Mouse (Mus musculus) thymus, postnatal 25 days (tissue): ENCODE measurements around the gene 4930583I09Rik.

ENCODE experiments used
- DNase-seq: peaks from one replicate; pipeline ENCODE4 v3.0.0; 2022

4930583I09Rik gene

GRCm38 (mm10) chr17:64835928-64836327 is at the start of gene 4930583I09Rik:
Gene 4930583I09Rik (minus strand): TSS chr17:64836071.
- DNase-seq, result no peak

DNA sequence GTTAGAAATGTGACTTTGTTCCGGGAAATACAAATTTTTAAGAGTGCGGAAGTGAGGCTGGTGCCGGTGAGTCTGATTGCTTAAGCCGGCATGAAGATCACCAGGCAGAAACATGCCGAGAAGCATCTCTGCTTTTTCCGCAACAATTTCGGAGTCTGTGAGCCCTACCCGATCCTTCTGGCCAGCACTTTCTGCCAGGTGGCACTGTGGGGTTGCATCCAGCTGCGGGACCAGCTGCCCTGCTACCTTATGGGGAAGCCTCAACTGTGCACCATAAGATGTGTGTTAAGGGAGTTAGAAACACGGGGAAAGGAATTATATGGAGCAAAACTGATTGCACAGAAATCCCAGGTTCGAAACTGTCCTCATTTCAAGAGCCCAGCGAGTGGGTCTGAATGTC is 40.2 kb upstream of the 4930583I09Rik start:
- DNase-seq, result no peak

DNA sequence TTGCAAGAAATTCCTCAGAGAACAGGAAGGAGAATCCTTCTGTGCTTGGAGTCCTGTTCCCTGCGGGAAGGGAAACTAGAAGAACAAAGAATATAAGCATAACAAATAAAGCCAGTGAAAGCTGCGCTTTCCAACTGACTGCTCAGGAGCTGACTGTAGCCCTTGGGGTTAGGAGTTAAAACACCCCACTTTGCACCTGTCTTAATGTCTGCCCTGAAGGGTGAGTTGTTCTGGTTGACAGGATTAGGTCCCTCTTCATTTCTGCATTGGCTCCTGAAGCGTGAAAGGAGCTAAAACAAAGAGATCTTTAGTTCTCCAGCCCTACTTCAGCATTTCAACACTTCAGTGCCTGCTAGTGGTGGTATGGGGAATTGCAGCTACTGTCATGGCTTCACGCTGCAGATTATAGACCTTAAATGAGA is 37.8 kb upstream of the 4930583I09Rik start:
- peak; percentile 38 for DNase-seq

- DNase-seq, result no peak
Measured at GRCm38 (mm10) chr17:64863817-64864216, 27.9 kb upstream of the 4930583I09Rik start.

GRCm38 (mm10) chr17:64860963-64861362 is 25.1 kb upstream of the 4930583I09Rik start:
- DNase-seq, result no peak

- DNase-seq, result no peak
Measured at GRCm38 (mm10) chr17:64858848-64859247, 23.0 kb upstream of the 4930583I09Rik start.

DNA sequence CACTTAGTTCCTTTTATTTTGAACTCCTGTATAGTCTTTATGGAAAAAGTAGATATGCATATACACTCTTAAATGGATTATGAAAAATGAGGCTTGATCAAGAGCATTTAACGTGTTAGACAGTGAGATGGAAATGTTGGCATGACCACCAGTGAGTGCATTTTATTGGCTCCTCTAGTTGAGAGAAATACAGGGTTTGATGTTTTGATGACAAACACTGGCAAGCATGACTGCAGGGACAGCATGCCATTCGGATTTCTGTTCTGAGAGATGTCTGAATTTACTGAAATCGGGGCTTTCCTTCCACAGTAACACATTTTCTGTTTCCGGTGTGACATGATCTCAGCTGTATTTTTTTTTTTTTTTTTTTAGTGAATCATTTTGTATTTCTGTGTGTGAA is 12.2 kb upstream of the 4930583I09Rik start:
- no peak for DNase-seq

DNA sequence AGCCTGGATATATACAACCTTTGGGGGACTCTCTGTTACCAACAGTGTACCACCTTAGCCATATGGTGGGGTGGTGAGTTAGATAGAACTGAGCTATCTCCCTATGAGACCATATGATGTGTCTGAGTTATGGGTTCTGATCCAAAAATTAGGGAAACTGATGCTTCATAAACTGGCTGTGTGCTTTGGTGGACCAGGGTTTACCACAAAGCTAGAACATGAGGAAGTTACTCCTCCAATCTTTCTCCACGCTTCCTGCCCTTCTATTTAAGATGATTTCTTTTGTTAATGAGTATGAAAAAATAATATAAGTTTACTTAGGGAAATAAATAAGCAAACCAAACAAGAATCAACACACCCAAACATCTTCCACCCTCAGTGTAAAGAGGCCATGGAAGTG is 10.8 kb upstream of the 4930583I09Rik start:
- DNase-seq, result no peak

DNA sequence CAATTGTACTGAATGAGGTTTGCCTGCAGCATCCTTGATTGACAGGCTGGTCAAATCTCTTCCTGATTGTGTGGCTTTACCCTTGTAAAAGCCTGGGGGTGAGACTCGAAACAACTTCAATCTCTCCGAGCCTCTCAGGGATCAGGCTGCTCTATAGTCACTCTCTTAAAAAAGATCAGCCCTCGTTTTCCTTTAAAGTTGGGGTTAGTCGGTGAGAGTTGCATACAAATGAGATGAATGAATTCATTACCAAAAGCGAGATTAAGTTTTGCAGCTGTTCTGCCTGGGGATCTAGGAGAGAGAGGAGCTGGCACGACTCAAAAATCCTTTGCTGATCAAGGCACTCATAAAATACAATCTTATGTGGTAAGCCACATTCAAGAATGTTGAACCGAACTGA is 1.0 kb upstream of the 4930583I09Rik start:
- DNase-seq, result no peak

GRCm38 (mm10) chr17:64836352-64836751 is 481 bp upstream of the 4930583I09Rik start:
- DNase-seq, result no peak

- no peak for DNase-seq
Measured at GRCm38 (mm10) chr17:64833906-64834490, 1.9 kb downstream of the 4930583I09Rik start.

GRCm38 (mm10) chr17:64833071-64833470 is 2.8 kb downstream of the 4930583I09Rik start:
- no peak for DNase-seq

- no peak for DNase-seq
Measured at GRCm38 (mm10) chr17:64827482-64827881, 8.4 kb downstream of the 4930583I09Rik start.

DNA sequence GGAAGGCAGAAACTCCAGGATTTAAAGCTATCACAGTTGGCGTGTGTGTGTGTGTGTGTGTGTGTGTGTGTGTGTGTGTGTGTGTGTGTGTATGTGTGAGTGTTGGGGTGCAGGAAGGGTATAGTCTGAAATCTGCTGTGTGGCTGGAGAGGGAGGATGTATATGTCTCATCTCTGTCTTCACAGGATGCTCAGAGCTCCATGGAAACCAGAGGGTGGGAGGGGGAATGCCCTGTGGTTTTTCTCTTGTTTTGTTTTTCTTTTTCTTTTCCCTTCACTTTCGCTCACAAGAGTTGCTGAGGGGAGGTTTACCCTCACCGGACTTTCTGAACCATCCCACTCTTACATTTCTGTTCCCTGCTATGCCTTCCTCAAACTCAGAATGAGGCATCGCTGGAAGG is 9.0 kb downstream of the 4930583I09Rik start:
- DNase-seq, result no peak

DNA sequence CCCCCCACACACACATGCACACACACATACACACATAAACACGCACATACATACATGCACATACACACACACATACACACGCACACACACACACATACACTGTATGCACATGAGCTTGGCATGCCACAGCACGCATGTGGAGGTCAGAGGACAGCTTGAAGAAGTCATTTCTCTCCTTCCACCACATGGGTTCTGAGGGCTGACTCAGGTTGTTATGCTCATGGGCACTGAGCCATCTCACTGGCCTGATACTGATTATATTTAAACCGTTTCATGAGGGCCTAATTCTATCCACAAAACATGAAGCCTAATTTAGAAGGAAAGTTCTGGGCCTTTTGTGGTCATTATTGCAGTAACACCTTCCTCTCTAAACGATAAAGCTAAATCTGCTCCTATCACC is 13.3 kb downstream of the 4930583I09Rik start:
- no peak for DNase-seq

GRCm38 (mm10) chr17:64820841-64821593 is 14.9 kb downstream of the 4930583I09Rik start:
- no peak for DNase-seq

- no peak for DNase-seq
Measured at GRCm38 (mm10) chr17:64816298-64816697, 19.6 kb downstream of the 4930583I09Rik start.

GRCm38 (mm10) chr17:64815806-64816205 is 20.1 kb downstream of the 4930583I09Rik start:
- DNase-seq, result no peak

DNA sequence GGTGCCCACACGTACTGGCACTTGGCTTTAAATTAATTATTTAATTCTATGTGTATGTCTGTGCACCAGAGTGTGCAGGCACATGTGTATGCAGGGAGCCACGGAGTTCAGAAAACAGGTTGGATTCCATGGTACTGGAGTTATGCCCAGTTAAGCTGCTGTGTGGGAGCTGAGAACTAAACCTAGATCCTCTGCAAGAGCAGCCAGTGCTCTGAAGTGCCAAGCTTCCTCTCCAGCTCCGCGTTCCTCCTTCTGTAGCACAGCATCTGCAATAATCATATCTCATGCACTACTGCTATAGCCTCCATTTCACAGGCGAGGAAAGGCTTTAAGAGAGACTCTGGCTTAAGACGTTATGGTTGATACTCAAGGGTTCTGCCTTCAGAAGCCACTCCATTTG is 22.3 kb downstream of the 4930583I09Rik start:
- no peak for DNase-seq

DNA sequence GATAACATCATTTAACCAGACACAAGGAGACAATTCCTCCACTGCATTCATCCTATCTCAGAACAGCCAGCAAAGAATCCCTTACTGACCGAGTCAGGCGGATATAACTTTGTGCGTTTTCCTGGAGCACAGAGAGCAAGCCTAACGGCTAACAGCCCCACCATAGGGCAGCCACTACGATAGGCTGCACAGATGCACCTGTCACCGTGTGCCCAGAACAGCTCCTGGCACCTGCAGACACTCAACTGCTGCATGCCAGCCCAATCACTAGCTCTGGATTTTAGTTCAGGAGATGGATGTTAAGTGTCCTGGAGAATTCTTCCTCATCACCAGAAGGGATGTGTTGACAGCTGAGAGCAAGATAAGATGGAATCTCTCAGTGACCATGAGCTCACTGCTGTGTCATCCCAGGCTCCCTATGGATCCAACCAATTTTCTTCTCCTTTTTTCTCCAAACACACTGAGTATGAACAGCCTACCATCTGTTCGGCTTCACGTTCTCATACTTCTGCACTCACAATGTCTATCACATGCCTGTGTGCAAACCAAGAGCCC is 29.8 kb downstream of the 4930583I09Rik start:
- DNase-seq, result no peak

- DNase-seq, result no peak
Measured at GRCm38 (mm10) chr17:64804375-64805124, 31.3 kb downstream of the 4930583I09Rik start.

GRCm38 (mm10) chr17:64802956-64803275 is 33.0 kb downstream of the 4930583I09Rik start:
- DNase-seq, result no peak

GRCm38 (mm10) chr17:64802168-64802955 is 33.5 kb downstream of the 4930583I09Rik start:
- DNase-seq, result no peak
